Mouse (Mus musculus) cerebellum, postnatal 4 days (tissue): ENCODE data around the gene Adamtsl5.

Source experiments
- DNase-seq, 2 experiments: peaks; one replicate each; pipeline ENCODE4 v3.0.0; 2022; ENCODE audit warnings: low spot score in 2 of 2, mixed read lengths in 1 of 2

Adamtsl5 gene

GRCm38 (mm10) chr10:80348244-80348781, at the start of gene Adamtsl5:
Adamtsl5 (minus strand) TSS chr10:80348412.
- DNase-seq: no peak

- DNase-seq: no peak
Measured at GRCm38 (mm10) chr10:80397524-80398173, 49.4 kb upstream of the Adamtsl5 start.

GRCm38 (mm10) chr10:80396822-80397523, 48.8 kb upstream of the Adamtsl5 start:
- no peak for DNase-seq

- DNase-seq: no peak
Measured at GRCm38 (mm10) chr10:80395025-80395627, 46.9 kb upstream of the Adamtsl5 start.

GRCm38 (mm10) chr10:80392687-80393086, 44.5 kb upstream of the Adamtsl5 start:
- no peak for DNase-seq

GRCm38 (mm10) chr10:80390697-80391096, 42.5 kb upstream of the Adamtsl5 start:
- DNase-seq: no peak

- no peak for DNase-seq
Measured at GRCm38 (mm10) chr10:80389185-80389708, 41.0 kb upstream of the Adamtsl5 start.

GRCm38 (mm10) chr10:80388731-80389130, 40.5 kb upstream of the Adamtsl5 start:
- no peak for DNase-seq

- peak; percentile 89 to 94 for DNase-seq
Measured at GRCm38 (mm10) chr10:80387522-80387959, 39.3 kb upstream of the Adamtsl5 start, which contains the start of gene Mex3d. Mex3d (minus strand) TSS chr10:80387659.

GRCm38 (mm10) chr10:80386735-80387471, 38.7 kb upstream of the Adamtsl5 start:
- no peak for DNase-seq

- DNase-seq: peak in 1 of 2 experiments; percentile 61
Measured at GRCm38 (mm10) chr10:80385811-80386734, 37.9 kb upstream of the Adamtsl5 start.

GRCm38 (mm10) chr10:80385310-80385709, 37.1 kb upstream of the Adamtsl5 start:
- peak in 1 of 2 experiments; percentile 71 for DNase-seq

- no peak for DNase-seq
Measured at GRCm38 (mm10) chr10:80384709-80385108, 36.5 kb upstream of the Adamtsl5 start.

GRCm38 (mm10) chr10:80384115-80384639, 36.0 kb upstream of the Adamtsl5 start:
- no peak for DNase-seq

GRCm38 (mm10) chr10:80383431-80383830, 35.2 kb upstream of the Adamtsl5 start:
- DNase-seq: no peak

- no peak for DNase-seq
Measured at GRCm38 (mm10) chr10:80382641-80383365, 34.6 kb upstream of the Adamtsl5 start.

- peak in 1 of 2 experiments; percentile 61 for DNase-seq
Measured at GRCm38 (mm10) chr10:80377716-80378115, 29.5 kb upstream of the Adamtsl5 start.

- DNase-seq: peak; percentile 93 to 96
Measured at GRCm38 (mm10) chr10:80376160-80376559, 27.9 kb upstream of the Adamtsl5 start.

- DNase-seq: peak in 1 of 2 experiments; percentile 80
Measured at GRCm38 (mm10) chr10:80374063-80374462, 25.9 kb upstream of the Adamtsl5 start.
